Mouse (Mus musculus): ENCODE measurements around the gene Sptbn4. TPM values are rescaled to one million over a fixed set of nuclear protein-coding genes. Genes with fewer than 3 reads are reported as not detected.

Gene Sptbn4
- polyA plus RNA-seq (2012; ENCODE audit: low replicate concordance): 0.42 and 0.73 TPM in 2 replicates

DNA sequence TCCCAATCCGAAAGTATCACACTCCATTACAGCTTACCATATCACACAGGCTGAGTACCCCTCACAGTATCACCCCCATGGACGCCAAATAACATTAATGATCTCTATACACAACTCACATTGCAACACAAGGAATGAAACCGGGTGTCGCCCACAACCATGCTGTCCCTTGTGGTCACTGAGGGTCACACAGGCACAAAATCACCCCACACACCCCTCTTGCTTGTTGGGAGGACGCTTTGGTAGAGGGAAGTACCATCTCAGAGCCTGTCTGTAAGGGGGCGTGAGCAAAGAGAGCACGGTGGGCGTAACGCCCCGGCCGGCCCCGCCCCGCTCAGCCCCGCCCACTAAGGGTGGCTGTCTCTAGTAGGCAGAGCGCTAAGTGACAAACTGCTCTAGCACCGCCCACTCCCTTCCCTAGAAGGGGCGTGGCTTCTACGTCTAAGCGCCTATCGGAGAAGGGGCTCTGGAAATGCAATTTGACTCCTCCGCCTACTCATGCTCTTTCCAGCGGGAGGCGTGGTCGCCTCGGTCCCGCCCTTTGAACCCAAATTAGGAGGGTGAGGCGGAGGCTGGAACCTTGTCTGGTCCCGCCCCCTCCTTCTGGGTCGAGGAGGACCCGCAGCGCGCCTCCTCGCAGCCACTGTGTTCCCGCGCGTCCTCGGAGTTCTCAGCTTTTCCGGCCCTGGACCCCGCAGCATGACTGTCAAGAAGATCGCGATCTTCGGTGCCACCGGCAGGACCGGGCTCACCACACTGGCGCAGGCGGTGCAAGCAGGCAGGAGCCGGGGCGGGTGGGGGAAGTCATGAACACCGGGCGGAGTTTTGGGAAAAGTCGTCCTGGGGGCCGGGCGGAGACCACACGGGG is at the start of gene Sptbn4, which contains the start of gene Blvrb:
Gene Sptbn4 (minus strand): TSS at position 268 of the 868 bp plus-strand sequence.
Gene Blvrb (plus strand): TSS at position 560 of the 868 bp plus-strand sequence.

DNA sequence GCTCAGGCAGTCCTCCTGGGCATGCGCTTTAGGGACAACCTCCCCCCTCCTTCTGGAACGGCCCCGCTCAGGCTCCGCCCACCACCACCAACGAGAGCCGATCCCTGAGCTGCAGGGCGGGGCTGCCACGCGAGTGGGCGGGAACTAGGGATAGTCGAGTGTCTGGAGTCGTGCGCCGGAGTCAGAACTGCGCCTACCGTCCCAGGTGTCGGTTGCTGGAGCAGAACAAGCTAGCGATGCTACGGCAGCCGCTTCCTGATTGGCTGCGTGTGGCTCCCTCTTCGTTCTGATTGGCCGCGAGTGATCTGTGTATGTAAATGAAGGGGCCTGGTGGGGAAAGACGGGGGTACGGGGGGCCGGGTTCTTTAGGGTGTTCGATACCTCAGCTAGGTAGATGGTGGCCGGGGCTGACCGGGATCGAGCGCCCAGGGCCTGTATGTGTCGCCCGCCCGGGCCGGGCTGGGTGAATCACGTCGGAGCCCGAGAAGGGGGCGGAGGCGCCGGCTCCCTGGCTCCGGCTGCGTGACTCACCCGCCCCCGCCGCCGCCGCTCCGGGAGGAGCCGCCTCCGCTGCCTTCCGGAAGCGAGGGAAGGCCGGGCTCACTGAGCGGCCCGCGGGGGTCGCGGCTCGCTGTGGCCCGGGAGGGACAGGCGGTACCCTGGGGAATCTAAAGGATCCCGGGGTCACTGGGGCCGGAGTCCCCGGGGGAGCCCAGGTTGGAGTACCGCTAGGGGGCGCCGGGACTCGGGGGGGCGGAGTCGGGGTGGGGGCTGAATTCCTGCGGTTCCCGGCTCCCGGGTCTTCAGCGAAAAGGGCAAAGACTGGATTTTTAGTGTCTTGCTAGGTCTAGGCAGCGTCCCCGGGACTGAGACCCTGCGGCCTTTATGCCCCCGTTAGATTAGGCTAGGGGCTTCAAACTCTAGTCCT is 39.5 kb upstream of the Sptbn4 start, which contains the start of gene Sertad1:
Gene Sertad1 (plus strand): TSS at position 141 of the 928 bp plus-strand sequence.

DNA sequence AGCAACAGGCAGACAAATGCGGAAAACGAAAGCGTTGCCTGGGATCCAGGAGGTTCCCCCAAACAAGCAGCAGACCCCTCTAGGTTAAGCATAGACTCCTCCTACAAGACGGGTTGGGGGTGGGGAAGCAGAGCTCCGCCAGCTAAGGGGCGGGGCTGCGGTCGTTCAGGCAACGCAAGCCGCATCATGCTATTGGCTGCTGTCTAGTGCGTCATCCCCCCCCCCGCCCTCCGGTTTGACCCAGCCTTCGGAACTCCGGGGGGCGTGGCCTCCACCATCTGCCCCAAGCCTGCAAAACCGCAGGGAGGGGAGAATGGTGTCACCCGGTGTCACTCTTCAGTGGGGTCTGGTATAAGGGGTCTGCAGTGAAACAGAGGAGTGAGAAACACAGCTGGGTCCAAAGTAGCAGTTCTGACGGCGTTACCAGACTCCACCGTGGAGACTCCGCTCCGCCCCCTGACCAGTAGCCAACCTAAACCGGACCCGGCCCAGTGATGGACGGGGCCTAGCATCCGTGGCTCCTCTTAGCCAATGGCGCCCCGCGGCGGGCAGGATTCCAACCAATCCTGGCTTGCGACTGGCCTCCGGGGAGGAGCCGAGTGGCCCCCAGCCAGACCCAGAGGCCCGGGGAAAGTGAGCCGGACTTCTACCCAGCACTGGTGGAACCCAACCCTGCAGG is 25.8 kb upstream of the Sptbn4 start, which contains the start of gene Sertad3:
Gene Sertad3 (plus strand): TSS at position 613 of the 679 bp plus-strand sequence.

DNA sequence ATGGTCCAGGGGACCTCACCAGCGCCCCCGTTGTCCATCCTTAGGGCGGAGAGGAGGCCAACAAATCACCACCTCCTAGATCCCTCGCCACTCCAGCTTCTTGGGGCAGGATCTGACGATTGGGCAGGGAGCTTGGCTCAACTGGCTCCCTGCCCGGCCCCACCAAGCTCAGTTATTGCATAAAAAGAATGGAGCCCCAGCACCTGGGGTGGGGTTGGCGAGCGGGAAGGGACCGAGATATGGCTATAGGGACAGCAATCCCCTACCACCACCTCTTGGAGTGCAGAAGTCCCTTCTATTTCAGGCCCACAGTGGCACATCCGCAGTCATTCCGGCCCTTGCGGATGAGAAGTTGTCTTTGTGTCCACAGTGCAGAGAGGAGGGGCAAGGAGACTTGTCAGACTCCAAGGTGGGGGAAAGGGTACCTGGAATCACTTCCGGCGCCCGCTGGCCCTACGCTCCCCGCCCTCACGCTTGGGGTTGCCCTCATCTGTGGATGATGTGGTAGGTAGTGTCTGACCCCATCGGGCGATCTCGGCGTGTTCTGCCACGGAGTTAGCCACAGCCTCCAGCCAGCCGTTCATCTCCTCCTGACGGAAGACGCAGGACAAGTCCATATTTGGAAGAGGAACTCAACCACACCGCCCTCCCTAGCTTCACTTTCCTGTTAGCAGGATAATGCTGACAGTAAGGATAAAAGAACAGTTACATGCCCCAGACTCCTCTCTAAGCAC is 90.5 kb downstream of the Sptbn4 start, which contains the start of gene Gm20479:
Gene Gm20479 (minus strand): TSS at position 559 of the 734 bp plus-strand sequence.

DNA sequence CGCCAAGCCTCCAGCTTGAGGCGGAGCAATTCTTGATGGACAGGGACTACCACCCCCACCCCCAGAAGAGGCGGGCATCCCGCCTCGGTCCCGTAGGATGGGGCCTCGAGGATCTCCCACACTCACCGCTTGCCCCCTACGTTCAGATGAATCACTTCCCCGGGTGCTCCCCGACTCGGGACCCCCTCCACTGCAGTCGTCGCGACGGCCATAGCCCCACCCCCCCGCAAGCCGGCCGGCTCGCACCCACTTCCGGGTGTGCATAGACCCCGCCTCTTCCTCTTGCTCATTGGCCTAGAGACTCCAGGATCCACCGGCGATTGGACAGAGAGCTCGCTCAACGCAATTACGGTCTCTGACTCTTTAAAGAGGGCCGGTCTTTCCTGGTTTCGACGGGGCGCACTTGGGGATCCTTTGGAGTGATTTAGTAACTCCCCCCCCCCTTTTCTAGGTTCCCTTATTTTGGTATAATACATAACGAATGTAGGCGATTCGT is 91.7 kb downstream of the Sptbn4 start, which contains the start of gene Shkbp1:
Gene Shkbp1 (minus strand): TSS at position 275 of the 496 bp plus-strand sequence.

DNA sequence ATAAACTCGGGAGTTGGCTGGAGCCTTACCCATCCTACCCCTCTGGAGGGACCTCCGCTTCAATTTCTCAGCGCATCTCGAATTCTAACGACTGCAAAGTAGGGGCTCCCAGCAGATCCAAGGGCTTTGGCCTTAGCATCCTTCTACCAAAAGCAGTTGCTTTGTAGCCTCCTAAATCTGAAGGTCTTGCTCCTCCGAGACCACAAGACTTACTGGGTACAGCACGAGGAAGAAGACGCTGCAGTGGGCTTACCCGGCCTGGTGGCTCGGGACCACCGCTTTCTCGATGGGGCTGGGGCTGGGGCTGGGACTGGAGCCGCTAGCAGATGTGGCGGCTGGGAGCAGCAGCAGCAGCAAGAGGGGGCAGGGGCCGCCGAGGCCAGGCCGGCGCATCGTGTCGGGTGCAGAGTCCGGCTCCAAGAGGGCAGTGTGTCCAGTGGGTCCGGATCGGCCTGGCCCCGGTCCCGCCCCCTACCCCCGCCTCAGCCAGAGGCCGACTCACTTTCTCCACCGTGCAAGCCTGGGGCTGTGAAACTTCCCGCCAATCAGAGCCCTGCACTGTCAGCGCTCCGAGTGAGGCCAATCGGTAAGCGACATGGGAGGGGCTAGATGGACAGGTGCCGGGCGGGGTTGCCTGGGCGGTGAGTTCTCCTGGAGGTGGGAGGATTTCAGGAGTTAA is 110.2 kb downstream of the Sptbn4 start, which contains the start of gene Ltbp4:
Gene Ltbp4 (minus strand): TSS at position 518 of the 679 bp plus-strand sequence.

Other genes with a start within 250 kb of the Sptbn4 start
- 6.4 and 6.7 TPM in 2 replicates for gene Itpkc, start 219.0 kb downstream of the Sptbn4 start, polyA plus RNA-seq (2012; ENCODE audit: low replicate concordance)
- 41.1 and 48.7 TPM in 2 replicates for gene Coq8b, start 214.7 kb downstream of the Sptbn4 start, polyA plus RNA-seq (2012; ENCODE audit: low replicate concordance)
- gene Numbl, start 189.3 kb downstream of the Sptbn4 start, polyA plus RNA-seq (2012; ENCODE audit: low replicate concordance): 2.6 and 5.3 TPM in 2 replicates
- 1.6 and 4.7 TPM in 2 replicates for gene Ltbp4, start 110.0 kb downstream of the Sptbn4 start, polyA plus RNA-seq (2012; ENCODE audit: low replicate concordance)
- gene Shkbp1, start 91.7 kb downstream of the Sptbn4 start, polyA plus RNA-seq (2012; ENCODE audit: low replicate concordance): 259 and 317 TPM in 2 replicates
- not detected in 2 replicates for gene Gm20479, start 90.3 kb downstream of the Sptbn4 start, polyA plus RNA-seq (2012; ENCODE audit: low replicate concordance)
- 108 and 391 TPM in 2 replicates for gene Blvrb, start 292 bp upstream of the Sptbn4 start, polyA plus RNA-seq (2012; ENCODE audit: low replicate concordance)
- gene Sertad3, start 26.1 kb upstream of the Sptbn4 start, polyA plus RNA-seq (2012; ENCODE audit: low replicate concordance): 13.7 and 44.3 TPM in 2 replicates
- 59.7 and 115 TPM in 2 replicates for gene Sertad1, start 39.2 kb upstream of the Sptbn4 start, polyA plus RNA-seq (2012; ENCODE audit: low replicate concordance)
- gene Prx, start 51.6 kb upstream of the Sptbn4 start, polyA plus RNA-seq (2012; ENCODE audit: low replicate concordance): 0.80 and 1.3 TPM in 2 replicates
- 0.21 and 0.26 TPM in 2 replicates for gene Hipk4, start 75.6 kb upstream of the Sptbn4 start, polyA plus RNA-seq (2012; ENCODE audit: low replicate concordance)
- 113 and 198 TPM in 2 replicates for gene Pld3, start 105.5 kb upstream of the Sptbn4 start, polyA plus RNA-seq (2012; ENCODE audit: low replicate concordance)
- gene 2310022A10Rik, start 105.5 kb upstream of the Sptbn4 start, polyA plus RNA-seq (2012; ENCODE audit: low replicate concordance): 34.1 and 37.4 TPM in 2 replicates
- gene Akt2, start 143.9 kb upstream of the Sptbn4 start, polyA plus RNA-seq (2012; ENCODE audit: low replicate concordance): 55.1 and 70.8 TPM in 2 replicates
- gene Ttc9b, start 206.2 kb upstream of the Sptbn4 start, polyA plus RNA-seq (2012; ENCODE audit: low replicate concordance): not detected in 2 replicates
- gene Map3k10, start 226.9 kb upstream of the Sptbn4 start, polyA plus RNA-seq (2012; ENCODE audit: low replicate concordance): 27.7 and 48.8 TPM in 2 replicates
- 0.17 and 0.52 TPM in 2 replicates for gene Zfp607b, start 241.7 kb upstream of the Sptbn4 start, polyA plus RNA-seq (2012; ENCODE audit: low replicate concordance)

Data from hematopoietic multipotent progenitor cell, adult 10-12 weeks (in vitro differentiated cells).